Mouse (Mus musculus): ENCODE results near the gene Susd2.

Gene Susd2

DNA sequence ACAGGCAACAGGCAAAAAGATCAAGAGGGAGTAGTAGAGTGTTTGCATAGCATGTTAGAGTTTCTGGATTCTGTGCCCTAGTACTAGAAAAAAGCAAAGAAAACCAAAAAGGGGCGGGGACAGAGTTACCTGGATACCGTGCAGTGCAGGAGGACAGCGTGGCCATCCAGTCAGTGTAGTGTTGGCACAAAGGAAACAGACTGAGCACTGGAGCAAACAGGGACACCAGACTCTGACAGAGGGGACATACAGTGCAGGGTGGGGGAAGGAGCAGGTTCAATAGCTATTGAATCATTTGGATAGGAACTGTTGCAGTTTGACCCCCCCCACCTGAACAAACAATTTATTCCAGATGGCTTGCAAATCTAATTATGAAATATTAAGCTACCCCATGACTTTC, 16.8 kb downstream of the Susd2 start:
- in situ Hi-C loops (cut with MboI, MseI), result no loop called here

DNA sequence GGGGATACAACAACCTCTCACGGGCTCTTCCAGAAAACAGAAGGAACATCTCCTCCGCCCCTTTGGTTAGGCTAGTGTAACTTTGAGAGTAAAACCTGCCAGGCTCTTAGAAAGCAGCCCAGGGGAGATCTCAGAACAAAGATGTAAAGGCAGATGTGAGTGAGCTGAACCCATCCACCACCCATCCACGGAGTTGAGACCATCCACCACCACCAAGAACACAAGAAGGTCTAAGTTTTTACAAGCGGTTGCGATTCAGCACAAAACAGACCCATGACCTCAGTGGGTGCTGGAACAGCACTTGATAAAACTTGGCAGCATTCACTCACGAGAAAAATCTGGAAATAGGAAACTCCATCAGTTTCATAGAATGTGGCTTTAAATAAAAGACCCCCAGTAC, 17.9 kb downstream of the Susd2 start:
- in situ Hi-C loops (cut with MboI, MseI), result no loop called here

DNA sequence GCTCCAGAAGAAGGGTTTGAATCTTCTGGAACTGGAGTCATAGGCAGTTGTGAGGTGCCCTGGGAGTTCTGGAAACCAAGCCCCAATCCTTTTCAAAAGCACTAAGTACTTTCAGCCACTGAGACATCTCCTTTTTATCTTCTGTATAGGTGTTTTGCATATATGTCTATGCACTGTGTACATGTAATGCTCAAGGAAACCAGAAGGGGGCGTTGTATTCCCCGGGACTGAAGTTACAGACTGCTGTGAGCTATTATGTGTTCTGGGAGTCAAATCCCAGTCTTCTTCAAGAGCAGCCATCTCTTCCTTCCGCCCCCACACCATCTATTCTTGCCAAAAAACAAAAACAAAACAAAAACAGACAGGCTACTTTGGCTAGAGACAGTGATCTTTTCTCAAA, 23.0 kb downstream of the Susd2 start:
- in situ Hi-C loops (cut with MboI, MseI), result no loop called here

DNA sequence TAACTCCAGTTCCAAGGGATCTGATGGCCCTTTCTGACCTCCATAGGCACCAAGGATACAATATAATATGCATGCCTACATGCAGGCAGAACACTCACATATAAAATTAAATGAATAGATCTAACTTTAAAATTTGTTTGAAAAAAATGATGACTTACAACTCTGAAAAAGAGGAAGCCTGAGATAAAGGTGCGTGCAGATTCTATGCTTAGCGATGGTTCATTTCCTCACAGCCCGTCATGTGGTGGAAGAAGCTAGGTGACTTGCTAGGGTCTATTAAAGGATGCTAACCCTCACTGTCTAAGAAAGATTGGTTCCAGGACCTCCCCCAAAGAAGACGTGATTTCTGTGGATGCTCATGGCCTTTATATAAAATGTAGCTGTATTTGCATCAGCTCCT, 27.8 kb downstream of the Susd2 start:
- in situ Hi-C loops (cut with MboI, MseI), result no loop called here

DNA sequence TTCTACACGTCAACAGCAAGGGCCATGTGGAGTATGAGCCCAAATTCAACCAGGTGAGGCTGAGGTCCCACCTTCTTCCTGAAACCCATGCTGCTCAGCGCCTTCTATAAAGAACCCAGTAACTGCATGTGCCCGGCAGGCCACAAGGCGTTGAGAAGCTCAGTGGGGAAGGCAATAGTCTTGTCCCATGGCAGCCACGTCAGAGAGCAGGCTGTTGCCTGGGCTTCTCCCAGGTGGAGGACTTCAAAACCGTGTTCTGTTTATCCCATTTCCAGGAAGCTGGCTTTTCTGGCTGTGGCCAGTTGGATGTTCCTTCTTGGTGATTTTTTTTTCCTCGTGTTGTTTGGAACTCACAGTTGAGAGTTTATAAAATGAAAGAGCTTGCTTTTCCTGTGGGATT, 33.3 kb downstream of the Susd2 start:
- in situ Hi-C loops (cut with MboI, MseI), result no loop called here

DNA sequence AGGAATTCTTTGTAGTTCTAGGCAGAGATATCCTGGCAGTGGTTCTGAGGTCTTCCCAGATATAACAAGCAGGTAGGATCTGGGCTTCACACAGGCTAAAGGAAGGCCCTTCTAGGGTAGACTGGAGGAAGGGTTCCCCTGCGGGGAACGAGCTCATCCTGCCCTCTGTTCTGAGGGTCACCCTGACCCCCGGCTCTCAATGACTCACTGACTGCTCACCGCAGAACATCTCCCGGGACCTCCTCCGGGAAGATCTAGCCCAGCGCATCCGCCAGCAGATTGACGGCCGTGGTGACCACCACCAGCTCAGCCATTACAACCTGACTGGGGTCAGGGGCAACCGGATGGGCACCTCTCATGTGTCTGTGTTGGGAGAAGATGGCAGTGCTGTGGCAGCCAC, 34.8 kb downstream of the Susd2 start:
- in situ Hi-C loops (cut with MboI, MseI), result loop anchor here (10.0 kb wide), 1 partner anchor 1556 kb away; the partner anchor contains the start of gene Col18a1

DNA sequence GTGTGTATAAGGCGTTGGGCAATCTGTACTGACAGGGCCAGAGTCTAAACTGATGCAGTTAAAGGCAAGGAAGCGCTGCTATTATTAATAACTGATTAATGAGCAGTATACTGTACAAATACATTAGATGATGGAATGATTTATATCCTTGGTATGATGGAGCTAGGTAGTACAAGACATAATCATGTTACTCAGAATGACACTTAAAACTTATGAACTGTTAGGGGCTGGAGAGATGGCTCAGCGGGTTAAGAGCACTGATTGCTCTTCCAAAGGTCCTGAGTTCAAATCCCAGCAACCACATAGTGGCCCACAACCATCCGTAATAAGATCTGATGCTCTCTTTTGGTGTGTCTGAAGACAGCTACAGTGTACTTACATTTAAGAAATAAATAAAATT, 36.6 kb downstream of the Susd2 start:
- in situ Hi-C loops (cut with MboI, MseI), result loop anchor here (10.0 kb wide), 1 partner anchor 1558 kb away; the partner anchor contains the start of gene Col18a1

DNA sequence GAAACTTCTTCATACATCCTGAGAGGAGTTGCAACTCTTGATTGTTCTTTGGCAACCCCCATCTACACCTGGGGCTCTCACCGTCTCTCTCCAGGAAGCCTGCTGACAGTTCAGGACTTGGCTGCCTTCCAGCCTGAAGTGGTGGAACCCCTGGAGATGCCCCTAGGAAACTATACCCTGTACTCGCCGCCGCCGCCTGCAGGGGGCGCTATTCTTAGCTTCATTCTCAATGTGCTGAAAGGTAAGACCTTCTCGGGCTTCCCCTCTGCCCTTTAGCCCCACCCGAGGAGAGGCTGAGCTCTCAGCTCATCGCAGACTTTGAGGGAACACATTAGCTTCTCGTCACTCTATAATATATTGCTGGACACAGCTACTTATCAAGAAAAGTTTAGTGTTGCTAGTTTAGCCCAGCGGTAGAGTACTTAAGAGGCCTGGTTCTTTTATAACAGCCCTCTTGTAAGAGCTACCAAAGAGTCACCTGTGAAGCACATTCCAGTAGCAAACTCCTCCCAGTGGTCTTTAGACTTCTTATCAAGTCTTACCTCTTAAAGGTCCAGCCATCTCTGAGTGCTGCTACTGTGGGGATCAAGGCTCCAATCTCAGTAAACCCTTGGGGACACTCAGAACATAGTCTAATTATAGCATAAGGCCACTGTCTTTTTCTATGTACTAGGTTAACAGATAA, 38.5 kb downstream of the Susd2 start:
- in situ Hi-C loops (cut with MboI, MseI), result loop anchor here (10.0 kb wide), 1 partner anchor 1559 kb away; the partner anchor contains the start of gene Col18a1

DNA sequence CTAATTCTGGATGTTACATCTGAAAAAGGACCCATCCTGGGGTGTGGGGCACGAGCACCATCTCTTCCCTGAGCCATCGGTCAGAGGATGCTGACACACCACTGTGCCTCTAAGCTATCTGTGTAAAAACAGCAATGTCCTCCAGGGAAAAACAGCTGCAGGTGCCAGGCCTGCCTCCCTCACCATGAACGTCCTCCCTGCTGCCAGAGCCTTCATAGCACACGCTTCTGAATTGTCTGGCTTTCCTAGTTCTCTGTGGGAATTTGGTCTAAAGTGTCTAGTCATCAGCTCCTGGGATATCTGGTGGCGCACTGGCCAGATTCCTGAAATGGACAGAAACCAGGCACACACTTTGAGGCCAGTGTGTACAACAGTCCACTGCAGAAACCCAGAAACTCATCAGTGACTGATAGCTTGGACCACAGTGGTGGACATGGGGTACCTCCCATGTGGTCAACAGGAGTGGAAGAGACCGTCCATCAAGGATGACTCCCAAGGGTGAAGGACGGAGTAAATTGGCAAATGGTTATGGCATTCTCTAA, 43.5 kb downstream of the Susd2 start:
- in situ Hi-C loops (cut with MboI, MseI), result loop anchor here (10.0 kb wide), 1 partner anchor 1565 kb away; the partner anchor contains the start of gene Col18a1

DNA sequence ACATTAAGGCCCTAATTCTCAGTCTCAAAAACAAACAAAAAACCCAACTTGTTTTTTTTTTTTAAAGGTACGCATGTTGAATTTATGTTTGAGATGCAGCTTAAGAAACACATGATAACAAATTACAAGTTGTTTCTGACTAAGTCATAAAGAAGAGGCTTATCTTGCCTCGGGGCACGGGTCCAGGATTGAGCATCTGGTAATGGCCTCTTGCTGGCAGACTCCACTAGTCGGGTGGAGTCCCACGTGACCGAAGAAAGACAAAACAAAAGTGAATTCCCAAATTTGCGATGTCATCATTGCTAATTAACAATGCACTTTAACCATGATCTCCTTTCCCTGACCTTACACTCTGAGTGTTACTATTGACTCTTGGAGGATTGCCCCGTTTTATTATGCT, 47.8 kb downstream of the Susd2 start:
- in situ Hi-C loops (cut with MboI, MseI), result no loop called here

DNA sequence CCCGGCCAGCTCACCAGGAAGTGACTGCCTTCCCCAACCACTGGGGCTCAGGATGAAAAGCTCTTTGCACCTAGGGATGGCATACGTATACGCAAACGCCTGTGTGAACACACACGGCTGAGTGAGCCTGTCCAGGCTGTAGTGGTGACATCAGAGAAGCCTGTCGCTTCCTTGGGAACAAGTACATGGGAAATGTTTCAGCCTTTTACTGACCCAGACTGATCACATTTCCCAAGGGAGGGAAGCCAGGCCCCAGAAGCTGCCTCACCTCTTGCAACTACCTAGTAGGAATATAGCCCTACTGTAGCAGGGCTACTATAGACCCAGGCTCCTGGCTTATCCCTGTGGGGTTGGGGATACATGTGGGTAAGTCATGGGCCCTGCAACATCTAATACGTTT, 51.2 kb downstream of the Susd2 start:
- in situ Hi-C loops (cut with MboI, MseI), result loop anchor here (5.0 kb wide), 1 partner anchor 355 kb away; no protein-coding TSS in a partner anchor

DNA sequence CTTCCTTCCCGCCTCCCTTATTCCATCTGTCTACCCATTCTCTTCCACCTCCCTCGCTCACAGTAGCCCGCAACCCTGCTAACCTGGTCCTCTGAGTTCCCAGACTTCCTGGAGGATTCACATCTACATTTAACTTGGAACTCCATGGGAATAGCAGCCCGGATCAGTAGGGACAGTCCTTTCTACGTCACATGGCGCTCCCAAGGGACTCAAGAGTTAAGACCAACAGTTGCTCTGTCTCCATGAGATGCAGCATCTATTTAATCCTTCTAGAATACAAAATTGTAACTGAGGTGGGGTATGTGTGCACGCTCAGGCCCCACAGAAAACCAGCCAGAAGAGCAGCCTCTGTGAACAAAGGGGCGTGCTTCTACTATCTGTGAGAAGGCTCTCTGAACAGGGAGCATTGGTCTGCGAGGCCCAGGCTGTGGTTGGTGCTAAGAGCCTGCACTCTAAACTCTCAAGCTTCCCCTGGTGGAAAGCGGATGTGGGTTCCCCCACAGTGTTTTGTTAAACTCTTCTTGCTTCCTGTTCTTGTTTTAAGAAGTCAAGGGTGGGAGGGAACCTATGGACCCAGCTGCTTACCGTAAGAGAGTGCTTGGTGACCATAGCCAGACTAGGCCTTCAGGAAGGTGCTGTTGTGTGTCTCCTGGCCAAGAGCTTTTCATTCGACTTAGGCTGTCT, 52.5 kb downstream of the Susd2 start:
- in situ Hi-C loops (cut with MboI, MseI), result loop anchor here (5.0 kb wide), 1 partner anchor 356 kb away; no protein-coding TSS in a partner anchor

DNA sequence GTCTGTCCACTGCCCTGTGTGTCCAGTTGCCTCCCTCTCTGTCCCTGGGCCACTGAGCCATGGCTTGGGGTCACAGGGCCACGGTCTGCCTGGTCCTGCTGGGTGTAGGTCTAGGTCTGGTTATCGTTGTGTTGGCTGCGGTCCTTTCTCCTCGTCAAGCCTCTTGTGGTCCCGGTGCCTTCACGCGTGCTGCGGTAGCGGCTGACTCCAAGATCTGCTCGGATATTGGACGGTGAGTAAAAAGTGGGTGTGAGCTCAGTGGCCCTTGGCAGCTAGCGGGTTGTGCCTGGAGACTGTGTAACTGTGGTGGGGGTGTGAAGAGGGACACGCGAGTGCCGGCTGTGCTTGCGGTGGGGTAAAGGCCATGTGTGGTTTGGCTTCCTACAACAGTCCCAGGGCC, 54.2 kb downstream of the Susd2 start:
- in situ Hi-C loops (cut with MboI, MseI), result loop anchor here (5.0 kb wide), 3 partner anchors 43 to 358 kb away; no protein-coding TSS in a partner anchor

DNA sequence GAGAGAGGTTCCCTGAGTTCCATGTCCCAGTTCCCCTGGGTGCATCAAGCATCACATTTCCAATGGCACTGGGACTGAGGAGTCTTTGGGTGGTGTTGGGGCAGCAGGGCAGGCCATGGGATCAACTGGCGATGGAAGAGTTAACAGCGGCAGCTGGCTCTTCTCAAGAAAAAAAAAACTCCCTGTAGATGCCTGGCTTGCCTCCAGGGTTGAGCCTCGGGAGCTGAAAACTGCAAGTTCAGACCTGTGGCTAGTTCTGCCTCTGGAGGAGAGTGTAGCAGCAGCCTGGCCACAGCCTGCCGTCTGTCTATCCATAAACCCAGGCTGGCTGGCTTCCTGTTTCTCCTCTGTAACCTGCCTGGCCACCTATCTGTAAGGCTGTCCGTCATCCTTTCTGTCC, 54.7 kb downstream of the Susd2 start, which contains the start of gene Ggt5:
Ggt5 (plus strand) TSS at position 212 of the 400 bp plus-strand sequence.
- in situ Hi-C loops (cut with MboI, MseI), result loop anchor here (5.0 kb wide), 2 partner anchors 43 to 268 kb away; no protein-coding TSS in a partner anchor

DNA sequence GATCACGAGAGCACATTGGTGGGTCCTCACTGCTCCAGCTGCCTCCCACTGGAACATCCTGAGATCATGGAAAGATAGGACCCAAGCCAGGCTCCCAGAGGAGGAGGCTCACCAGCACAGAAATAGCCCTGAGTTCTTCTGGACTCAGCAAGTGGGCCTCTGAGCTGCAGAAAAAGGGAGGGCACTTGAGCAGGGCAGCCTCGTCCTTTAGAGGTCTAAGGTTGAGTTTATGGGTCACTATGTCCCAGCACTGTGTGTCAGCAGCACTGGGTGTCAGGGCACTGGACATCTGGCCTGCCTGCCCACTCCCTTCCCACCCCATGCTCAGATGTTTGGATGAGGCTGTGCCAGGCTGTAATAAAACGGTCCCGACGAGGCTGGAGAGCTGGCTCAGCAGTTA, 55.5 kb downstream of the Susd2 start:
- in situ Hi-C loops (cut with MboI, MseI), result loop anchor here (5.0 kb wide), 2 partner anchors 44 to 269 kb away; no protein-coding TSS in a partner anchor

DNA sequence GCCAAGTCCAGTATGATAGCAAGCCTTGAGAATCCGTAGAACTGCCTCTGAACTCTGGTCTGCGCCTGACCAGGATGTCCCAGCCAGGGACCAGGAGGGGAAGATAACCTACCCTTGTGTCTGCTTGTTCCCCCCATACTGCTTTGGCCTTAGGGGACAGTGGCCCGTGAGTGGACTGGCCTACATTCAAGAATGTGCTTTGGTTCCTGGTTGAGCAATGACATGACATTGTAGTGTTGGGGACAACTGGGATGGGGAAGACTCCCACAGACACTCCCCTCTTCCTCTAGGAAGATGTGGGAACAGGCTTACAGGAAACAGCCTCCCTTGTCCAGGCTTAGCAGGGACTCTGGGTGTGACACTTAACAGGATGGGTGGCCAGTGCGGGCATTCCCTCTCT, 56.0 kb downstream of the Susd2 start:
- in situ Hi-C loops (cut with MboI, MseI), result loop anchor here (5.0 kb wide), 2 partner anchors 45 to 270 kb away; no protein-coding TSS in a partner anchor

All from regulatory T cell (primary cell).